Mouse (Mus musculus): Measurements from ENCODE around the gene Dstyk.

Gene Dstyk

DNA sequence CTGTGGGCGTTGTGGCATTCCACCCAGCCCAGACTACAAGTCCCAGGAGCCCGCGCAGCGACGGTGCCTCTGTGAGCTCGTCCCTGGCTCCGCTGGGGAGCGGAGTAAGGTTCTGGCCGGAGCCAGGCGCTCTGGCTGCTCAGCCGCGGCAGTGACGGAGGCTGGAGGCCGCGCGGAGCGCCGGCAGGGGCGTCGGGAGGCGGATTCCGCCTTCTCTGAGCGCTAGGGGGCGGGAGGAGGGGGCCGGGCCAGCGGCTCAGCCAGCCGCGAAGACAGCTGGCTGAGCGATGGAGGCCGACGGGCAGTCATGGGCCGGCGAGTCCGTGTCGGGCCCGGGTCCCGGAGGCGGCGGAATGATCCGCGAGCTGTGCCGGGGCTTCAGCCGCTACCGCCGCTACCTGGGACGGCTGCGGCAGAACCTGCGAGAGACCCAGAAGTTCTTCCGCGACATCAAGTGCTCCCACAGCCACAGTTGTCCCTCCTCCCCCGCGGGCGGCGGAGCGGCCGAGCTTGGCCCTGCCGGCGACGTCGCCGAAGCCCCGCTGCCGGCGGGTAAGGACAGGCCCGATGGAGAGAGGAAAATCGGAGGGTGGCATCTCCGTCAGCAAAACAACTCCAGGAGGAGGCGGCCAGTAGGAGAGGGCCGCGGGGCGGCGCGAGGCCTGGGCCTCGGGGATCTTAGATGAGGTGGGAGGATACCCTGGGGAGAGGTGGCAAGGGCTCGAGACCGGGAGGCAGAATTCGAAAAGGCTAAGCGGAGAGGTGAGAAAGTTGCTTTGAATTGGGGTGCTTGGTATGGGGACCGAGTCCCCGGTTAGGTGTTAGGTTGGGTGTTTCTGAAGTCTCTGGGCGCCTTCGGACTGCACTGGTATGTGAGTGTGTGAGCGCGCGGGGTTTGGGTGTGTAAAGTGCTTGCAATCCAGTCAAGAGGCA is at the start of gene Dstyk:
Gene Dstyk, plus strand, starts transcription at position 237 of the 933 bp plus-strand sequence.
- DNase-seq (ENCODE audit: low spot score in 2 of 2): peak; percentile 87 to 89

DNA sequence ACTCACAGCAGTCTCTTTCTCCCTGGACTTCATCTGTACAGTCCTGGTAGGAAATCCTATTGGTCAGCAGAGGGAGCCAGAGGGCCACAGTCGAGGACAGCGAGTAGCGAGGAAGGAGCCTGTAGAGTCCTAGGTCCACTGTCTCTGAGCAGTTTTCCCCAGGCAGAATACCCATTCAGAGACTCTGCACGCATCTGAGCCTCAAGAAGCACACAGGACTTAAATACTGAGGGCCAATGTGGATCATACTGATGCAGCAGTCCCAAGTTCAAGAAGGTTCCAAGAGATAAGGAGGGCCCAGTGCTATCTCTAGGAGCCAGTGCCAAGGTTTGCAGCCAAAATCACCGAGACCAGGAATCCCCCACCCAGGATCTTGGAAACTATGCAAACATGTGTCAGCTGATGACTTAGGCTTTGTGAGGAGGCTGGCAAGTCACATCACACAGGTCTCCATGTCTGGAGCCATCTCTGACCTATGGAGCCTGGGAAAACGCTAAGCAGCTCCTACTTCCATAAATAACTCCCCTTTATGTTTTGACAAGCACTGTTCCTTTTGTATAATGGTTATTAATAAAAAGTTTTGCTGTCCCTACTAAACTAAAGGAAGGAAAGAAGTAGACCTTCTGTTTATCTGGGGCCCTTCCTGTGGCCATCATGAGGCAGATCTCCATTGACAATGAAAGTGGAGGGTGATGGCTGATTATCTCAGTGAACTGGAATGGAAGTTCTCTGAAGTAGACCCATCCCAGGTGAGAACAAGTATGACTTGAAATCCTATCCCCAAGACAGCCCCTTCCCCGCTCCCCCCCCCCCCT is 49.5 kb upstream of the Dstyk start:
- DNase-seq (ENCODE audit: low spot score in 2 of 2): peak; percentile 62 to 75

DNA sequence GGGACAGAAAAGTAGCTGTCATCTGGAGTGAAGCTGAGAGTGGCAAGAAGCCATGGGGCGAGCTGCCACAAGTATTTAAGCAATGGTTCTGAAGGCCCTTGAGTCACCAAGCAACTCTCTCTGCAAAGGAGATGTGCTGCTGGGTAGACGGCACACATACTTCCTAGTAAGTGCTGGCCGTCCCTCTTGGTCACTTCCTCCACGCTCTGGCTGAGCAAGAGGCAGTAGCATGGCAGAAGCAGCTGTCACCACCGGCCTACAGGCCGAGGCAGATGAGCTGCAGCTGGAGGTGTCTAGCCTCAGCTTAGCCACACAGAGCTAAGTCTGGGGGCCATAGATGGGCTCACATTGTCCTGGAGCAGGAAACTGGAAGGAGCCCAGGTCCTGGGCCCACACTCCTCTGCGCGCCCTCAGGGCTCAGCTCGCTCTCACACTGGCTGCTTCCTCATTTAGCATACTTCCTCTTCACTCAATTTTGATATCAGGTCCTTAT is 46.6 kb upstream of the Dstyk start:
- no peak for DNase-seq (ENCODE audit: low spot score in 2 of 2)

DNA sequence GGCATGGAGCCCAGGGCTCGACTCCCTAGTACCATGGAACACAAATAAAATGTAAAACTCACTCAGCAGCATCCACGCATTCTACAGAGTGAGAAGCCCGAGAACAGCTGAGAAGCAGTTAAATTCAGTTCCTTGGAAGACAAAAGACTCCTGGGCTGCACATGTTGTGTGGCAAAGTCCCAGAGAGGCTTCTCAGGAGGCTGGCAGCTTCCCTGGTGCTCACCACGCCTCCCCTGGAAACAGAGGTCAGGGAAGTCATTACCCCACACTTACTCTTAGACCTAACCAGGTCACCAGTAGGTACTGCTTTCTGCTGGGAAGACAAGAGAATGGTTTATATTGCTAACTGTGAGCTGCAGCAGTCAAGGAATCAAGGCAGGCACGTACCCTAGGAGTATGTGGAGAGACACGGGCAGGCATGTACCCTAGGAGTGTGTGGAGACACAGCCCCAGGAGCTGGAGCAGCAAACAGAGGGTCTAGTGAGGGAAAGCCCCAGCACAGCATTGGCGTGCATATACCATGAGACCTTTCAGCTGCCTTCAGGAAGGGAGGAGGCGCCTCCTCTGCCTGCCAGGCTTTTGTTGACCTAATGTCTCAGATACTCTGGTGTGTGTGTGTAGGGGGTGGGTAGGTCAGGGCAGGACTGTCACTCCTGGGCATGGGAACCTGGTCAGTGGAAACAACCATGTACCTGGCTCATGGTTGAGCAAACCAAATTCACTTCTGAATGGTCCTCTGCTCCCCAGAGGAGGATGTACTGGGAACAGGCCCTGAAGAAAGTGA is 45.9 kb upstream of the Dstyk start:
- DNase-seq (ENCODE audit: low spot score in 2 of 2): no peak

DNA sequence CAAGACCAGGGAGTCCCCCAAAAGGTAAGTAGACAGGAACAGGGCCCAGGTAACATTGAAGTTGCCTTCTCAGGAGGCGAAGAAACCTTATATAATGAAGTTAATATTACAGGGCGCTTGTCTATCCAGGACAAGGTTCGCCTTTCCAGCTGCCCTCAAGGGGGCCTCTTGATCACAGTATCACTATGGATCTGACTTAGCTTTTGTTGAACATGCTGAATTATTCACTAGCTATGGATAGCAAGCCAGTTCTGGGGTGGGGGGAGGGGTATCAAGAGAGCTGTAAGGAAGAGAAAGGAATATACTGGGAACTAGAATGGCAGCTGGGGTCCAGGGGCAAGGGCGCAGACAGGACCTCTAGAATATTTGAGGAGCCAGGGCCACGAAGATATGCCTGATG is 45.0 kb upstream of the Dstyk start:
- DNase-seq (ENCODE audit: low spot score in 2 of 2): no peak

DNA sequence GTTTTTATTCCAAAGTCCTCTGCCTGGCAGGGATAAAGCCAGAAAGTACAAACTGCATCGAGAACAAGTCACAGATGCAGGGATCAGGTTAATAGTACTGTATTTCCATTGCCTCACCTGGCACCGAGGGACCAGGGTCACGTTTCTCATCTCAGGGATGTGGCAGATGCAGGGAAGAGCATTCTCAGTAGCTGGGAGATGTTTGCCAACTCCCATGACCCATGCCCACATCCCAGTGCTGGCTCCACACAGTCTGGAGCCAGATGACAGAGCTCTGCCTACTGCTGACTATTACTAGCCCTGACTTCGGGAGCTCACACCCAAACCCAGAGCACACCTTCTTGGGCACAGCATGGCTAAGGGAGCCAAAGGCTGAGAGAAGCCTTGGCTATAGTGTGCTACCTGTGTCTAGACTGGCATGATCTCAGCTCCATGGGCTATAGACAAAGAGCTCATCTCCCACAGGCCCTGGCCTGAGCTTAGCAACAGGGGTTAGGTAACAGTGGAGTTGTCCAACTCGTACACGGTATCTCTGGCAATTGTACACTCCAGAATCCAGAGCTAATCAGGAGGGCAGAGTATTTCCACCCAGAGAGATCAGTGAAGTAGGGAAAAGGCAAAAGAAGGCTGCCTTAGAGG is 44.3 kb upstream of the Dstyk start:
- no peak for DNase-seq (ENCODE audit: low spot score in 2 of 2)

DNA sequence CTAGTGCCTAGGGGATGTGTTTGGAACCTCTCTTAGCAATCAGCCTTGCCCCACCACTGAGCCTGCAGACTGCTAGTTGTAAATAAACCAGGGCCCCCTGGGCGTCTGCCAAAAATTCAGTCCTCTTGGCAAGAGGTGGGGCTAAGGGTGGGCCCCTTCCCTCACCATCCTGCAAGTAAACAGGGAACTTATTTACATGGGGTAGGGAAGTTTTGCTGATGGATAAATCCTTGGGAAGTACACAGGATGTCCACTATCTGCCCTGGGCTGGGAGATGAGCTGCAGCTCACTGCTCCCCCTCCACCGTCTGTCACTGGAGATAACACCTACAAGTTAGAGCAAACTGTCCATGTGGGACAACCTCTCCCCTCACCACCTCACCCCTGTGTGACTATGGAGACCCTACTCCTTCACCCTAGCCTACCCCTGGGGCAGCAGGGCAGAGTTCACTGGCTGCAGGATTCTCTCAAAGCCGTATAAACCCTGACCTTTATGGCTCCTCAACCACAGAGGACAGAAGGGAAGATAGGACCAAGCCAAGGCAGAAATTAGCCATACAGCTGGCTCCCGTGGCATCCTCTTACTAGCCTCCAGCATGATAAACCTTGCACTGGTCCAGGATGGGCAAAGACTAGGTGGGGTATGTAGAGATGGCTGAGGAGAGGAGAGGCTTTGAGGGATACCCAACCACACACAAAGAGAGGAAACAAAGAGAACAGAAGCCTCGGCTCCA is 43.0 kb upstream of the Dstyk start:
- no peak for DNase-seq (ENCODE audit: low spot score in 2 of 2)

DNA sequence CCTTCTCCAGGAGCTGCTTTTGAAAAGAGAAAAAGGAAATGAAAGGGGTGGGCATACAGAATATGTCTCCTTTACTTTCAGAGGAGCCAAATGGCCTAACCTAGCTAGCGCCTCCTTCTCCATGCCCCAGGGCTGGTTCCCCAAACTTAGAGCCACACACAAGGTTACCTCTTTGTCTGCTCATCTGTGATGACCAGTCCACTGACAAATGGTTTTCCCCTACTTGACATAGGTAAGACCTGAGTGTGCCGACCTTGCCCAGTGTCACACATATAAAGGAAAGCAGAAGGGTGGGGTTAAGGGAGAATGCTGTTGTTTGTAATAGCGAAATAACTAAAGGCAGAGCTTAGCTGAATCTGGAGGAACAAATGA is 42.5 kb upstream of the Dstyk start:
- DNase-seq (ENCODE audit: low spot score in 2 of 2): no peak

DNA sequence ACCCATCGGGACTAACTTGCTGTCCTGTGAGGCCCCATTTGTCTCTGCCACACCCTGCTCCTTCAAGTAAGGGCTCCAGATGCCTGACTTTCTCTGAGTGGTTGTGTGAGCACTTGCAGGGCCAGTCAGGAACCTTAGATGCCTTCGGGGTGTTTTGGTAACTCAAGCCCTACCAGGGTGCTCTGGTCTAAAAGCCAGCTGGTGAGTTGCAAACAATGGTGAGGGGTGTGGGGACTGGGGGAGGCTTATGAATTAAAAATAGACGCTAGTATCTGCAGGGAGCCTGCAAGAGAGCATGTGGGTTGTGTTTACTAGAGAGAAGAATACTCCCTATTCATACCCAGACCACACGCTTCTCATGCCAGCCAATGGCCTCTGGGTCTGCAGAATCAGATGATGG is 42.1 kb upstream of the Dstyk start:
- DNase-seq (ENCODE audit: low spot score in 2 of 2): no peak

DNA sequence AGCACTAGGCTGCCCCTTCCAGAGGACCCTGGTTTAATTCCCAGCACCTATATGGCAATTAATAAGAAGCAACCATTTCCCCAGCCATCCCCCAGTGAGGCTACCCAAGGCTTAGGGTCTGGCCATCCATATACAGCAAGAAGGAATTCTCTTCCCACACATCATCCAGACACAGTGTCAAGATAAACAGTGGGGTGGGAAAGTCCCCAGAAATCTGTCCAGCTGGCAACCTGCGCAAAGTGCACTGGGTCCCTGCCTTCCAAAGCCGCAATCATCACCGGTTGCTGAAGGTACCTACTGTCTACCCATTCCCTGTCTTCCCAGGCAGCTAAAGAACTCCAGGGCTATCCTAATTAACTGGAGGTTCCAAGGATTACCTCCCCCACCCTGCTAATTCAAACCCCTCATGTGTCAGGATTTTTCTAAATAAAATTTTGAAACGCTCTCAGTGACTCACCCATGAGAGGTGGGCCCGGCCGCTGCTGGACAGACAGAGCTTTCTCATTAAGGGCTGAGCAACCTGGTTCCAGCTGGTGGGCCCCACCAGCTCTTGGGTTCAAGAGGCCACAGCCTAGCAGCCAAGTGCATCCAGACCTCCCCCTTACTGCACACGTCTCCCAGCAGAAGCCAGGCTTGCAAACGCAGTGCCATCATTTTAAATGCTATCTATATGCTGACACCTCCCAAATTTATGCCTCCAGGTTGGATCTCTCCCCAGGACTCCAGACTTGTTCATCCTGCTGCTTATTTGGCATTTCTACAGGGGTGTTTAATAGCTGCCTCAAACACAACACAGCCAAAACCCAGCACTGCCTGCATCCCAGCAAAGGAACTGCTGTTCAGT is 40.9 kb upstream of the Dstyk start:
- no peak for DNase-seq (ENCODE audit: low spot score in 2 of 2)

DNA sequence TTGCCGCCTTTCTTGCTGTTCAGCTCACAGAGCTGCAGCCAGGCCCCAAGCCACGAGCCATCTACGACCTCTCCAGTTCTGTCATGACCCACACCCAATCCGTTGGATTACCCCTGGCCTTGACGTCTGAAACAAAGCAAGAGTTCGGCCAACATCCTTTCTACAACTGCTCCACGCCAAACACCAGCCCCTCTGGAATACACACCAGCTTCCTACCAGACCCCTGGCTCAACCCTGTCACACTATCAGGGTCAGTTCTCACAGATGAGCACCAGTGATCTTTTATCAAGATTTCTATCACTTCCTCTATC is 40.3 kb upstream of the Dstyk start:
- DNase-seq (ENCODE audit: low spot score in 2 of 2): no peak

DNA sequence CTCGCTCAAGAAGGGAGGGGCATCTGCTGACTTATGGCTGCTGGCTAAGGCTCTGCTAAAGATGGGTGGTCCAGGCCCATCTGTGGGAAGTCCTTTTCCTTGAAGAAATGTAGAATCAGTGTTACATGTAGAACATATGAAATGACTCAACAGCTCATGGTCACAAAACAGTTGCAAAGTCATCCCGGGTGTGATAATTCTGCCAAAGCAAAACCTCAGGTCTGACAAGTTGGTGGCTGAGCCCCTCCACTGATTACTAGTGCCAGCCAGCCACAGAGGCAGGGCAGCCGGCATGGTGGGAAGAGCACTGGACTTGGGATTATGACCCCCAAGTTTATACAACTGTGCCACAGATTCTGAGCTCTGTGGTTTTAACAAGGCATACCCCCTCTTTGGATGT is 39.5 kb upstream of the Dstyk start:
- DNase-seq (ENCODE audit: low spot score in 2 of 2): no peak

DNA sequence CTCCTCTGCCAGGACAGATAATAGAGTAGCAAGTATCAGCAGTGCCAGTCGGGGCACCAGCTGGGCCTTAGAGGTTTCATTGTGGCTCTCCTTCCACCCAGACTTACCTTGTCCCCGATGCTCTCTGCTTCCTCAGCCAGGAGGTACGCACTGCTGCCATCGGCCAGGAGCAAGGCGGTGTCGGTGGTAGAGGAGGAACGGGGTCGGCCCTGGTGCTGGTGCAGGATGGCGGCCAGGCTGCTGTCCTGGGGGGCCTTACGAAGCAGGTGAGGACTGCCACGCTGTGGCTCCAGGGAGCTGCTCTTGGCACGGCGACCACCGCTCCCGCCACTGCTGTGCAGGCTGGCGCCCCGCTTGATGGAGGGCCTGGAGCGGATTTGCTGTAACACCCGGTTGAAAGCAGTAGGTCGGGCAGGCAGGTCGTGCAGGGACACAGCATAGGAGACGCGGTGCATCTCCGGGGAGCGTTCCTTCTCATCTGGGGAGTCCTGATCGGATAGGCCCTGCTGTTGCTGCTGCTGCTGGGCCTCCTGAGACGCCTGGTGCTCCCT is 36.7 kb upstream of the Dstyk start:
- no peak for DNase-seq (ENCODE audit: low spot score in 2 of 2)

DNA sequence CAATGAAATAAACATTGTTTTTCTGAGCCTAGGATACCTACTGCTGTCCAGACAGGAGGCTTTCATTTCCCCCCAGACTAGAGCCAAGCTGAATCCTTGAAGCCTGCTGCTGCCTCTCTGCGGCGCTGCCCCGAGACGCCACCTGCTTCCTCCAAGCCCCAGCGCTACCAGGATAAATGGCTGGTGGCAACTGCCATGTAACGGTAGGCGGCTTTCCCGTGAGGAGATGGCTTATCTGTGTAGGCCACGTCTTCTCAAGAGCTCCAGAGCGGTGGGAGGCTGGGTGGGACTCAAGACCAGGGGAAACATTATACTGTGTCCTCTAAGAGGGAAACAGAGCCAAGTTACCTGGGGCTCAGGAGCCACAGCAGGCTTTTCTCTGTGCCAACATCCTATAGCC is 35.4 kb upstream of the Dstyk start:
- no peak for DNase-seq (ENCODE audit: low spot score in 2 of 2)

DNA sequence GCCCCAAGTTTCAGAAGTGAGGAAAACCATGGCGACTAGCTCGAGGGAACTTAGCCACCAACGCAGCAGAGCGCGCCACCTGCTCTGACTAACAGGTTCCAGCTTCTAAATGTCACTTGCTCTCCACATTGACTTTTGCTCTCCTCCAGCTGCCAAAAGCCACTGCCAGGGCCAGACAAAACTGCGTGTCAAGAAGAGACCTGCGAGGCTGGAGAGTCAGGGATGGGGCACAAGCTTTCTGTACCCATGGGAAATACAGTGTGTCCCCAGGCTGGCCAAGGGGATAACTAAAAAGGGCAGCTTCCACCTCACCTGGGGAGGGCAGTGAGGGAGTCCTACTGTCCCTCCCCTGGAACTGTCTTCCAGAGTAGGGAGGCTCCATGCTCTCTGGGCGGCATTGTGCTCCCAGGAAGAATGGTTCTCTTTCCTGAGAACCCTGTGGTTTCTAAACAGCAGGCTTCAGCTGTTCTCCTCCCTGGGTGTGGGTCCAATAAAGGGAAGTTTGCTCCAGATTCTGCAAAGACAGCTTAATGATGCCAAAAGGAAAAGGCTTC is 33.3 kb upstream of the Dstyk start:
- DNase-seq (ENCODE audit: low spot score in 2 of 2): peak in 1 of 2 experiments; percentile 70

DNA sequence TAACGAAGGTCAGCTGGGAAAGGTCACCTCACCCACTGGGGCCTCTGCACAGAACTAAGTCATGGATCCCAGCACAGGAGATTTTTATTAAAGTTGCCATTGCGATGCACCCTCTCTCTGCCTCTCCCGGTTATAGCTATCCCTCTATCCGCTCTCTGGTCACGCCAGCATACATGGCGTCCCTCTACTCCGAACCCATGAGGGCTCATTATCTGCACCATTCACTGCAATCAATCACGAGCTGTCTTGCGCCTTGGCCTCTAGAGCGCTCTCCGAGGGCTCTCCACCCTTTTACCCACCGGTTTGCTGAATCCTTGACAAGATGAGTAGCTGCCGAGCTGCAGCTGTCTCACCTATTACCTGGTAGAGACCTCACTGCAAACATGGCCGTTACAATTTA is 32.1 kb upstream of the Dstyk start:
- no peak for DNase-seq (ENCODE audit: low spot score in 2 of 2)

DNA sequence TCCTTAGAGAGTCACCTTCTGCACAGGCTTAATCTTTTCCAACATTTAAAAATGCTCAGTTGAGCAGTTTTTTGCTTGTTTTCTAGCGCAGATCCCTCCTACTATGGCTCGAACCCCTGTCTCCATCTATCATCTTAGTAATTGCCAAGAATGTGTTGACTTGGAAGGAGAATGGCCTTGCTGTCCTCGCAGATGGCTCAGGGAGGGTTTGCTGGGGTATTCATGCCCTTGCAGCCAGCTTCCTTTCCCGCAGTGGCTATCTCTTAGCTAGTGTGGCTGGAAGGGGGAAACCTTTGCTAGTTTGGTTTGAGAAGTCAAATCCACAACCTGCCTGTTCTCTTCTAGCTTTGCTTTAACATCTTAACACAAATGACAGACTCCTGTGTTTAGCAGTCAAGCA is 31.6 kb upstream of the Dstyk start:
- no peak for DNase-seq (ENCODE audit: low spot score in 2 of 2)

DNA sequence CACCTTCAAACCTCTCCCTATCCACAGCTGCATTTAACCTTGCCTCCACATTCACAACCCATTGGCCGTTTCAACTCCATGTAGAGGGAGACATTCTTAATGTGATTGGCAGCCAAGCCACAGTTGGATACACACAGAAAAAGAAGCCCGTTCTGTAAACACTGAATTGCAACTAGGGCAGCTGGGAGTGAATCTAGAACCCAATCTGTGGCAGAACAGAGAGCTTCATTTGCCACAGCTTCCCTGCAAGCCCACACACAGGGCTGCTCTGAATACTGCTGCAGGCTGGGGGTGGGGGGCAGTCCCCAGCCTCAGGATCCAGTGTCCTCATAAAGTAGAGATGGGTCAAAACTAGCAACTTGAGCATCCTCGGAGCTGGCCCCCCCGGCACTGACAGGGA is 31.1 kb upstream of the Dstyk start:
- DNase-seq (ENCODE audit: low spot score in 2 of 2): no peak

DNA sequence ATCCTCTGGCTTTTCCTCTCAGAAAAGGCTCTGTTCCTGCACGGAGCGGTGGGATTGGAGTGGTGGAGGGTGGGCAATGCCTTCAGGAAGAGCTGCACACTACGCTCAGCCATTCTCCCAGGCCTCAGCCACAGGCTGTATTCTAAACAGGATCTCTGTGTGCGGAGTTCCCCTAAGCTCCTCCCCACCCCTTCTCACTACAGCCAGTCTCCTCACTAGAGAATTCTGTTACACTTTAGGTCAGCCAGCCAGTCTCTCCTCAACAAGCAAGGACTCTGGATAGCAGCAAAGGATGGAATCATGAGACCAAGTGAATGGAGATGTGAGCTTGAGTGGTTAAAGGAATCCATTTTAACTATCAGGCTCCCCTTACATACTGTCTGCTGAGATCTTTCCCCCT is 29.4 kb upstream of the Dstyk start:
- DNase-seq (ENCODE audit: low spot score in 2 of 2): no peak
